Mouse (Mus musculus) stomach, postnatal 0 days (tissue): ENCODE results near the gene Rps29. TPM values are rescaled to one million over a fixed set of nuclear protein-coding genes. Genes with fewer than 3 reads are reported as not detected.

Source experiments
- ATAC-seq: fragments of 200-750 bp; cut with Nextera tagmentation; 2 replicates; pipeline ENCODE4 v1.8.0; 2017; ENCODE audit not compliant: low FRiP score, low TSS enrichment
- DNase-seq: peaks from one replicate; pipeline ENCODE4 v3.0.0-alpha.2; 2016; ENCODE audit warnings: low spot score
- H3K27ac ChIP-seq: fragments of 300-500 bp; sonication (generic); replicated peaks from 2 replicates; pipeline ENCODE4 v1.5.1; 2014; ENCODE audit warnings: mild to moderate bottlenecking, control low read depth
- H3K27me3 ChIP-seq: fragments of 300-500 bp; sonication (generic); 2 replicates; pipeline ENCODE4 v1.6.1; 2014; ENCODE audit warnings: low read length; ENCODE audit not compliant: control insufficient read depth, insufficient read depth
- H3K36me3 ChIP-seq: fragments of 300-500 bp; sonication (generic); 2 replicates; pipeline ENCODE4 v1.6.1; 2014; ENCODE audit warnings: low read length, mixed read lengths; ENCODE audit not compliant: control insufficient read depth, insufficient read depth
- H3K4me1 ChIP-seq: fragments of 300-500 bp; sonication (generic); replicated peaks from 2 replicates; pipeline ENCODE4 v1.6.1; 2014; ENCODE audit warnings: antibody characterized with exemption; ENCODE audit not compliant: control insufficient read depth, insufficient read depth
- H3K4me2 ChIP-seq: fragments of 300-500 bp; sonication (generic); replicated peaks from 2 replicates; pipeline ENCODE4 v1.6.1; 2014; ENCODE audit warnings: low read depth, mild to moderate bottlenecking, control low read depth, moderate library complexity
- H3K4me3 ChIP-seq: fragments of 300-500 bp; sonication (generic); 2 replicates; pipeline ENCODE4 v1.5.1; 2014; ENCODE audit warnings: low read depth, low read length, control low read depth
- H3K9ac ChIP-seq: fragments of 300-500 bp; sonication (generic); 2 replicates; pipeline ENCODE4 v1.6.1; 2014; ENCODE audit warnings: mild to moderate bottlenecking, low read length, control low read depth, mixed read lengths
- H3K9me3 ChIP-seq: fragments of 300-500 bp; sonication (generic); 2 replicates; pipeline ENCODE4 v1.6.1; 2016; ENCODE audit warnings: low read length; ENCODE audit not compliant: control insufficient read depth
- CTCF ChIP-seq: IDR thresholded peaks from 2 replicates; pipeline ENCODE4 v1.5.1; 2016; ENCODE audit warnings: antibody characterized with exemption, low read depth, mild to moderate bottlenecking, moderate library complexity
- EP300 ChIP-seq: optimal IDR thresholded peaks from 2 replicates; pipeline ENCODE3; 2016; ENCODE audit warnings: antibody characterized with exemption
- WGBS: fragments of 180-500 bp; shearing (Covaris S2); extraction: QIAGEN DNeasy Blood & Tissue Kit; methylation state at CpG from one replicate; pipeline ENCODE4 v1.1.7; 2014; 5-methylcytosine and 5-hydroxymethylcytosine counted together
- polyA plus RNA-seq: library from polyadenylated mRNA; unstranded; fragments of >200 nt; fragmentation: Nextera tagmentation; extraction: Ambion mirVana; gene quantifications from 2 replicates; pipeline ENCODE4 v1.2.1, GENCODE M21; 2015

The Rps29 gene
- polyA plus RNA-seq, 1 experiment from 2014 or later = 2,229 TPM

DNA sequence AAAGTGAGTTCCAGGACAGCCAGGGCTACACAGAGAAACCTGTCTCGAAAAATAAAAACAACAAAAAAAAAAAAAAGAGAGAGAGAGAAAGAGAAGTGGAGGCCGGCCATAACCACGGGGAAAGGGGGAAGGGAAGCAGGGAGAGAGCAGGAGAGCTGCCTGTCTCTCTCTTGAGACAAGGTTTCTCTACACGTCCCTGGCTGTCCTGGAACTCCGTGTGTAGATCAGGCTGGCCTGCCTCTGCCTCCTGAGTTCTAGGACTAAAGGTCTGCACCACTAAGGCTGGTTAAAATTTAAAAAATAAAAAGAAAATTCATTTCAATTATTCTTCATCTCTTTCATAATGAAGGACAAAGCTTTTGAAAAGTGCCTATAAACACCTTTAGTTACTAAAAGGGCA lies 32.4 kb upstream of the Rps29 start:
- DNase-seq = no peak
- TF ChIP-seq EP300 = no peak
- no peak for TF ChIP-seq CTCF
- H3K27me3 ChIP-seq = no peaks in the 10 kb centered on the region
- 93% methylated on average over 5 of the region's 5 CpGs for WGBS
- H3K4me3 ChIP-seq = no peak overlapping the region
- H3K27ac ChIP-seq = no peak overlapping the region
- H3K9ac ChIP-seq = no peak overlapping the region
- no peaks in the 10 kb centered on the region for H3K9me3 ChIP-seq
- H3K4me2 ChIP-seq = no peak overlapping the region
- no peaks in the 10 kb centered on the region for H3K4me1 ChIP-seq
- H3K36me3 ChIP-seq = 0 out of 2 replicates have a peak, but pooled peaks cover 2% of the 10 kb centered on the region
- ATAC-seq = no peak

GRCm38 (mm10) chr12:69190522-69190921 lies 31.5 kb upstream of the Rps29 start:
- DNase-seq (no peak), ATAC-seq (no peak)
- Histone ChIP-seq H3K9me3 (no peaks in the 10 kb centered on the region), H3K27me3 (no peaks in the 10 kb centered on the region), H3K36me3 (0 out of 2 replicates have a peak, but pooled peaks cover 2% of the 10 kb centered on the region), H3K4me2 (no peak overlapping the region), H3K4me3 (no peak overlapping the region), H3K9ac (no peak overlapping the region), H3K27ac (no peak overlapping the region), H3K4me1 (no peaks in the 10 kb centered on the region)
- WGBS = 100% methylated on average over 1 of the region's 1 CpGs
- TF ChIP-seq EP300 (no peak), CTCF (peak; percentile 67)

DNA sequence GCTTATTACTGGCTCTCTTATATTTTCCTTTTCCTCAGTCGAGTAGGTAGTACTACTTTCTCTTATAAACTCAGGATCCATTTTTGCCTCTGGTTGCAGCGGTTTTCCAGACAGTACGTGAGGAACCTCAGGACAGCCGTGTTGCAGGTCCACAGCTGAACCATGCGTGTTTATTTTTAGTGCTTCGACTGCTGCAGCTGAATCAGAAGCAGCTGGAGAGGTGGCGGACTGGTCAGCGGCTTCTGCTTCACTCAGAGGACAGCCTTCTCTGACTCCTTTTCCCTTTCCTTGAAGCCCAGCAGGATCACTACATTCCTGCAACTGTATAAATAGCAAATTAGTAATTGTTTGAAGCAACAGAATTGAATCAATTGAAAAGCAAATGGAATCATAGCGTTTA lies 31.1 kb upstream of the Rps29 start:
- Histone ChIP-seq H3K4me3 (no peak overlapping the region), H3K36me3 (0 out of 2 replicates have a peak, but pooled peaks cover 2% of the 10 kb centered on the region), H3K4me1 (no peaks in the 10 kb centered on the region), H3K9me3 (no peaks in the 10 kb centered on the region), H3K9ac (no peak overlapping the region), H3K27me3 (no peaks in the 10 kb centered on the region), H3K4me2 (no peak overlapping the region), H3K27ac (no peak overlapping the region)
- no peak for DNase-seq
- ATAC-seq = no peak
- TF ChIP-seq EP300 (no peak), CTCF (no peak)
- WGBS = 86% methylated on average over 9 of the region's 9 CpGs

DNA sequence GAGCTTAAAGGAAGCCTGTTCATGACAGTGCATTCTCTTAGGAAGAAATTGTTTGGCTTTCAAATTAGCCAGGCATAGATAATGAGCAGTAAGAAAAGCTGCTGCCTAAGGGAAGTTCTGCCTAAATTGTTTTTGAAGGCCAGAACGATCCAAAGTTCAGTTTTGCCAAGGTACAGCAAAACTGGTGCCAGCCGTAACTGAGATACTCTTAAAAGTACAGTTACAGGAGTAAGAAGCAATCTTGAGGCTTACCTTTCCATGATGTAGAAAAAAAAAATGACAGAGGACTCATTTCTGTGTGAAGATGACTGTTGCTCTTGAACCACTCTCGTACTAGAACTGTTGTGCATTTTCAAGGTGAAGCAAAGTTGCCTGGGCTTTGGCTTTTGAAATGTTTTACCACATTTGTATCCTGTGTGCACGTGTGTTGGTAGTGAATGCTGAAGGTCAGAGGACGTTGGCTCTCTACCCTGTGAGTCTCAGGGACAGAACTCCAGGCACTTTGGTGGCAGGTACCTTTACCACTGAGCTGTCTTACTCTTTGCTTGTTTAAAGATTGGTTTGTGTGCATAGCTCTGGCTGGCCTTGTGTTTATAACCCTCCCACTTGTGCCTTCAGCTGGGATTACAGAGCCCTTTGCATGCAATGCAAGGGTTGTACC lies 28.0 kb upstream of the Rps29 start:
- no peak overlapping the region for H3K4me3 ChIP-seq
- H3K27me3 ChIP-seq = no peaks in the 10 kb centered on the region
- H3K9ac ChIP-seq = no peak overlapping the region
- 49% methylated on average over 5 of the region's 5 CpGs for WGBS
- TF ChIP-seq EP300 = no peak
- TF ChIP-seq CTCF = no peak
- peak; percentile 33 for DNase-seq
- peaks cover 5% of the 10 kb centered on the region; the same call in 1 of the 2 replicates for H3K36me3 ChIP-seq
- H3K9me3 ChIP-seq = no peaks in the 10 kb centered on the region
- ATAC-seq = no peak
- H3K4me1 ChIP-seq = no peaks in the 10 kb centered on the region
- 0 out of 2 replicates have a peak overlapping the region, but pooled peaks have one; percentile 9 for H3K27ac ChIP-seq
- H3K4me2 ChIP-seq = peak overlapping the region; percentile 8; the same call in 1 of the 2 replicates

DNA sequence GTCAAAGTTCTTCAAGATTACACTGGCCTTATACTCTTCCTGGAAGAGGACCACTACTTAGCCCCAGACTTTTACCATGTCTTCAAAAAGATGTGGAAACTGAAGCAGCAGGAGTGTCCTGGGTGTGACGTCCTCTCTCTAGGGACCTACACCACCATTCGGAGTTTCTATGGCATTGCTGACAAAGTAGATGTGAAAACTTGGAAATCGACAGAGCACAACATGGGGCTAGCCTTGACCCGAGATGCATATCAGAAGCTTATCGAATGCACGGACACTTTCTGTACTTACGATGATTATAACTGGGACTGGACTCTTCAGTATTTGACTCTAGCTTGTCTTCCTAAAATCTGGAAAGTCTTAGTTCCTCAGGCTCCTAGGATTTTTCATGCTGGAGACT lies 26.4 kb upstream of the Rps29 start:
- Histone ChIP-seq H3K36me3 (peaks cover 5% of the 10 kb centered on the region; the same call in 1 of the 2 replicates), H3K4me1 (no peaks in the 10 kb centered on the region), H3K27me3 (no peaks in the 10 kb centered on the region), H3K9ac (peak overlapping the region; percentile 85; the same call in 1 of the 2 replicates), H3K4me3 (peak overlapping the region; percentile 71), H3K27ac (no peak overlapping the region), H3K9me3 (no peaks in the 10 kb centered on the region), H3K4me2 (peak overlapping the region; percentile 97)
- TF ChIP-seq EP300 (no peak), CTCF (no peak)
- DNase-seq (no peak), ATAC-seq (no peak)
- 73% methylated on average over 7 of the region's 7 CpGs for WGBS
